Mouse (Mus musculus) thymus, adult 2 months (tissue): ENCODE data around the gene Sdccag8. TPM values are rescaled to one million over a fixed set of nuclear protein-coding genes. Genes with fewer than 3 reads are reported as not detected.

ENCODE experiments used
- DNase-seq: peaks from one replicate; pipeline ENCODE4 v3.0.0; 2021
- H3K27ac ChIP-seq: fragments of 200-500 bp; 2 replicates; pipeline ENCODE4 v1.5.1; 2012; ENCODE audit warnings: low read length, control low read depth; ENCODE audit not compliant: control insufficient read depth, insufficient read depth
- H3K27me3 ChIP-seq: fragments of 200-500 bp; 2 replicates; pipeline ENCODE4 v1.6.1; 2012; ENCODE audit warnings: mild to moderate bottlenecking, low read length, moderate library complexity, mixed read lengths; ENCODE audit not compliant: control insufficient read depth, insufficient read depth
- H3K36me3 ChIP-seq: fragments of 200-500 bp; 2 replicates; pipeline ENCODE4 v1.6.1; 2012; ENCODE audit warnings: mild to moderate bottlenecking, low read length, moderate library complexity; ENCODE audit not compliant: control insufficient read depth, insufficient read depth
- H3K4me1 ChIP-seq: fragments of 200-500 bp; replicated peaks from 2 replicates; pipeline ENCODE4 v1.6.1; 2012; ENCODE audit warnings: low read length; ENCODE audit not compliant: control insufficient read depth, insufficient read depth
- H3K4me3 ChIP-seq: fragments of 200-500 bp; 2 replicates; pipeline ENCODE4 v1.5.1; 2012; ENCODE audit warnings: mild to moderate bottlenecking, low read length, control low read depth, moderate library complexity; ENCODE audit not compliant: control insufficient read depth, insufficient read depth
- CTCF ChIP-seq: fragments of 200-500 bp; IDR thresholded peaks from 2 replicates; pipeline ENCODE4 v1.5.1; 2012; ENCODE audit warnings: mild to moderate bottlenecking, control low read depth, low read length, moderate library complexity, borderline replicate concordance; ENCODE audit not compliant: control insufficient read depth, poor library complexity, insufficient read depth; ENCODE audit errors: extremely low read depth
- POLR2A ChIP-seq: fragments of 200-500 bp; IDR thresholded peaks from 2 replicates; pipeline ENCODE4 v1.6.1; 2012; ENCODE audit warnings: mild to moderate bottlenecking, low read length, control low read depth, moderate library complexity; ENCODE audit not compliant: control insufficient read depth, poor library complexity, insufficient read depth; ENCODE audit errors: extremely low read depth
- WGBS: fragments of 180-500 bp; shearing (Covaris S2); methylation state at CpG from one replicate; pipeline ENCODE4 v1.1.7; 2018; 5-methylcytosine and 5-hydroxymethylcytosine counted together
- polyA plus RNA-seq: library from polyadenylated mRNA; depleted of rRNA; stranded (reverse); fragments of >200 nt; gene quantifications from 2 replicates; pipeline ENCODE4 v1.2.3, GENCODE M21; 2012

Gene Sdccag8
- polyA plus RNA-seq, 1 experiment = 6.2 TPM

DNA sequence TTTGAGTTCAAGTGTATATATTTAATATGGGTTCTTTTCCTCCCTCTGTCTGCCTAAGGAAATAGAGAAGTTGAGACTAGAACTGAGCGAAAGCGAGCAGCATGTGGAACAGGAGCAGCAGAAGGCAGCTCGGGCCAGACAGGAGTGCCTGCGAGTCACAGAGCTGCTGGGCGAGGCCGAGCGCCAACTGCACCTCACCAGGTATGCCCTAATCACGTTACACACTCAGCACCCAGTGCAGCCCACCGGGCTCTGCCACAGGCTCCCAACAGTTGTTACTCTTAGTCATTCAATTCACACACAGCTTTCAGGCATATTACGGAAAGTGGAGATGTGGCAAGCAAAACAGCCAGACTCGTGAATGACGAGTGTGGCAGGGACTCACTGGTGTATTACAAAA lies 105.0 kb downstream of the Sdccag8 start:
- WGBS = 96% methylated on average over 12 of the region's 12 CpGs

DNA sequence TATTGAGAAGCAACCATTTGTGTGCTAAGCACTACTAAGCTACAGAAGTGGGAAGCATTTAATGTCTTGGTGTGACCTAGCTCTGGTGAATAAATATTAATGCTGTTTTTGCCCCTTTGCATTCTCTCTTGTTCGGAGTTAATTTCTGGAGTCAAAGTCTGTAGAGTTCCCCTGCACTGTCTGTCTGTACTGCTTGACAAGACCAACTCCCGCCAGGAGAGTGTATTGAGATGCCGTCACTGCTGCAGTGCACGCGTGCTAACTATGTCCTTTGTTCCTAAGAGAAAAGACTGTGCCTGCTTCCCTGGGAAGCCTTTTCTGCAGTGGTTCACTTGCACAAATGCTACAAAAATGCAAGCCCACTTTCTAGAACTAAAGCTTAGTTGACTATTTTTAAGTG lies 108.4 kb downstream of the Sdccag8 start:
- Histone ChIP-seq H3K27ac (no peak overlapping the region), H3K36me3 (0 out of 2 replicates have a peak, but pooled peaks cover 12% of the 10 kb centered on the region), H3K4me1 (no peaks in the 10 kb centered on the region; the same call in 1 of the 2 replicates), H3K4me3 (no peak overlapping the region), H3K27me3 (no peaks in the 10 kb centered on the region)
- 98% methylated on average over 5 of the region's 5 CpGs for WGBS
- no peak for DNase-seq
- TF ChIP-seq CTCF (no peak), POLR2A (no peak)

More for the DNA sequence above, 105.0 kb downstream of the Sdccag8 start:
- Histone ChIP-seq H3K27ac (no peak overlapping the region), H3K27me3 (no peaks in the 10 kb centered on the region), H3K36me3 (0 out of 2 replicates have a peak, but pooled peaks cover 12% of the 10 kb centered on the region), H3K4me1 (no peaks in the 10 kb centered on the region), H3K4me3 (no peak overlapping the region)
- no peak for TF ChIP-seq POLR2A
- TF ChIP-seq CTCF = no peak
- no peak for DNase-seq

DNA sequence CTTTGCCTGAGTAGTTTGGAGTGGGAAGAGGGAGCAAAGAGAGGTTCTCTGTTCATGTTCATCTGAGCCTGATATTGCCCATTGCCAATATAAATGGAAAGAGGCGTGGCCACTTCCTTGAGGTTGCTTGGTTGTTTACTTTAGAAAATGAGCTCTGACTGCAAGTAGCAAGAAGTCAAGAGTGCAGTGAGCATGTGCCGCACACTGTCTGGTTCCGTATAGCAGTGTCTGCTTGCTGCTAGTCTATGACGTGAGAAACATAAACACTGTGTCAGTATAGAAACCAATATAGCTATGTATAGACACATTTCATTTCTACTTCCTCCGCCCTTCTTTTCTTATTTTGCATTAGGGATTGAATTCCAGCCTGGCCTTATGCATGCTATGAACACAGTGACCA lies 111.5 kb downstream of the Sdccag8 start:
- TF ChIP-seq POLR2A (no peak), CTCF (no peak)
- WGBS = 97% methylated on average over 5 of the region's 5 CpGs
- no peaks in the 10 kb centered on the region for H3K27me3 ChIP-seq
- H3K4me1 ChIP-seq = no peaks in the 10 kb centered on the region; the same call in 1 of the 2 replicates
- no peak overlapping the region for H3K4me3 ChIP-seq
- DNase-seq = no peak
- 0 out of 2 replicates have a peak, but pooled peaks cover 12% of the 10 kb centered on the region for H3K36me3 ChIP-seq
- H3K27ac ChIP-seq = no peak overlapping the region

DNA sequence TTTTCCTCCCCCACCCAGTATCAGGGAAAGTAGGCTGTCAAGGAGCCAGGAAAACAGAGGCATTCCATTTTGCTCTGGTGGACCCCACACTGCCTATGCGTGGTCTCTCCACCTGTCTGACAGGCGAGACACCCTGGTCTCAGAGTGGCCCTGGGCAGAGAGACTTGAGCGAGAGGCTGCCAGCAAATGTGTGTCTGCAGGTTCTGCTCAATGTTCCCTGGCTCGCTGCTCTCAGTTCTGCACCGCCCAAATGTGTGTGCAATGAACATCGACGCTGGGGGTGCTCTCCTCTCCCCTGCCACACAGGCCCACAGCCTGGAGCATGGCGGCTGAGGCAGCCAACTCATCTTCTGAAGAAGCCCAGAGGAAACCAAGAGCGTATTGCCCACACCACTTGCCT lies 112.9 kb downstream of the Sdccag8 start:
- WGBS = 97% methylated on average over 9 of the region's 9 CpGs
- H3K4me1 ChIP-seq = no peaks in the 10 kb centered on the region; the same call in 1 of the 2 replicates
- H3K4me3 ChIP-seq = no peak overlapping the region
- H3K27ac ChIP-seq = no peak overlapping the region
- no peak for TF ChIP-seq CTCF
- no peak for TF ChIP-seq POLR2A
- H3K27me3 ChIP-seq = no peaks in the 10 kb centered on the region
- 0 out of 2 replicates have a peak, but pooled peaks cover 5% of the 10 kb centered on the region for H3K36me3 ChIP-seq
- no peak for DNase-seq

DNA sequence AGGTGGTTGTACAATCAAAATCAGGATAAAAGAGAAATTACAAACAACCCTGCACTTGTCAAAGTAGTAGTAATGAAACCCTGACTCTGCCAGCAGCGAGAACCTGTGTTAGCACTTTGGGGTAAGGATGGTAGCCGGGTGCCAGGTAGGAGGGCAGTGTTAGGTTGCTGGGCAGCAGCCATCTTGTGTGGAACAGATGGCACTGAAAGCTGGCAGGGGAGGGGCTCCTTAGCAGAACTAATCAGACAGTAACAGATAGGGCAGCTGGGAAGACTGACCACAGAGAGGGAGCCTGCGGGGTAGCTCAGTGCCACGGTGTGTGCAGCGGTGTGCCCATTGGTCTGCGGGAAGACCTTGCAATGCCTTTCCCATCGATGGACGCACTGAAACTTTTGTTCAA lies 115.2 kb downstream of the Sdccag8 start:
- Histone ChIP-seq H3K27me3 (no peaks in the 10 kb centered on the region), H3K27ac (no peak overlapping the region), H3K4me3 (no peak overlapping the region), H3K4me1 (peaks cover 8% of the 10 kb centered on the region), H3K36me3 (no peaks in the 10 kb centered on the region)
- DNase-seq = no peak
- no peak for TF ChIP-seq POLR2A
- no peak for TF ChIP-seq CTCF
- WGBS = 98% methylated on average over 8 of the region's 8 CpGs

DNA sequence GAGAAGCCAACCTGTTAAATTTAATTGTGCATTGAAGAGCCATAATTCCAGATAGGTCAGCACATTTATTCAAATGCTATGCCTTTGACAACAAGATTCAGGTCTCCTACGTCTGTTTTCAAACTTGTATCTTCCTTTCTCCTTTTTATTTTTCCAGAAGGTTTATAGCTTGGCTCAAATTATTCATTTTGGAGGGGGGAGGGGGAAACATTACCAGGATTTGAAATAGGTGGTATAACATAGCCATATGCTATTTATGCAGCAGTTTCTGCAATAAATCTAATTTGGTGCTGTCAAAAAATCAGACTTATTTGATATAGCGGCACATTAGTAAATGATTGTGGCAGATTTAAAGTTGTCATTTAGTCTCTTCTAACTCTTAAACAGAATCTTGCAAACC lies 116.1 kb downstream of the Sdccag8 start:
- H3K36me3 ChIP-seq = no peaks in the 10 kb centered on the region
- TF ChIP-seq CTCF = no peak
- TF ChIP-seq POLR2A = no peak
- 98% methylated on average over 2 of the region's 2 CpGs for WGBS

DNA sequence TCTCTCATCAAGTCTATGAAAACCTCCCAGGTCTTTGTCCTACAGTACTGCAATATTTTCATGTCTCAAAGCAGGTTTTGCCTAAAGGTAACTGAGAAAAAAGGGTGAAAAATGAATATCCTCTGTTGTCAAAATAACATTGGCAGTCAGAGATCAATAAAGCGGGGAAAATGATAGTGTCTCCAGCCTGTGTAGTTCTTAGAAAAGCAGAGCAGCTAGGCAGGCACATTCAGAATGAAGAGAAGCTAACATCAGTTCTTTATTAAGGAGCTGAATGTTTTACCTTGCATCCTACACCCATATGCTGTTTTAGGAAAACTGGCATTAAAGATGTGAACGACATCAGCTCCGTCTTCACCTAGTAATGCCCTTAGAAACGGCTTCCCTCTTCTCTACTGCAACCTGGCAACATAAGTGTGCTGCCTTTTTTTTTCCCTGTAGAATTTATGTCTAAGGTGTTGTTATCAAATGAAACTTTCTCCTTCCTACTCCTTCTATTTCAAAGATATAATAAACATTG lies 116.6 kb downstream of the Sdccag8 start:
- TF ChIP-seq CTCF (no peak), POLR2A (no peak)
- WGBS = 97% methylated on average over 4 of the region's 4 CpGs
- Histone ChIP-seq H3K4me3 (no peak overlapping the region), H3K27me3 (no peaks in the 10 kb centered on the region), H3K4me1 (peaks cover 8% of the 10 kb centered on the region), H3K36me3 (no peaks in the 10 kb centered on the region), H3K27ac (no peak overlapping the region)
- DNase-seq = no peak

More for the DNA sequence above, 116.1 kb downstream of the Sdccag8 start:
- no peak overlapping the region for H3K4me3 ChIP-seq
- DNase-seq = no peak
- no peak overlapping the region for H3K27ac ChIP-seq
- H3K27me3 ChIP-seq = no peaks in the 10 kb centered on the region
- H3K4me1 ChIP-seq = peaks cover 8% of the 10 kb centered on the region
